Mouse (Mus musculus): ENCODE results near the gene Flcn.
"Not testable (repeated sequence)": the region's sequence is repeated elsewhere in the genome, so short reads cannot be mapped to it uniquely, and the experiment has no call there.

Flcn gene

GRCm38 (mm10) chr11:59809670-59810474, at the start of gene Flcn:
Flcn (minus strand) TSS chr11:59810016.
- DNase-seq: peak; percentile 86

DNA sequence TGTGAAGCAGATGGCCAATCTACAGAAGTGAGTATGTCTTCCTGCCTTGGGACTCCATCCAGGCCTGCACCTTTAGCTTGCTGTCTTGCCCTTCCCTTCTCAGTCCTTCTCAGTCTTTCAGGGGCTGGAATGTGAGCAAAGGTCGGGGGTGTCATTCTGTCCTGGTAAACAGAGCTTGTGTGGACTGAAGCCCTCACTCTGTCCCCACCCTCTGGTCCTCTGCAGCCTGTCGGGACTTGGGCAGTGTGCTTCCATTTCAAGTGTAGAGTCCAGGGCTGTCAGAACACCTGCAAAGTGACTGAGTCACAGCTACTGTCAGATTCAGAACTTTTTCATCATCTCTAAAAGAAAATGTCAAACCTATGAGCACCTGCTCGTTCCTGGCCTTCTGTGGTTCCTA, 43.0 kb upstream of the Flcn start:
- DNase-seq: no peak

GRCm38 (mm10) chr11:59847891-59848884, 38.4 kb upstream of the Flcn start:
- DNase-seq: peak; percentile 78

- DNase-seq: peak; percentile 77
Observed at GRCm38 (mm10) chr11:59847131-59847530, 37.3 kb upstream of the Flcn start.

- DNase-seq: no peak
Observed at GRCm38 (mm10) chr11:59846311-59846710, 36.5 kb upstream of the Flcn start.

DNA sequence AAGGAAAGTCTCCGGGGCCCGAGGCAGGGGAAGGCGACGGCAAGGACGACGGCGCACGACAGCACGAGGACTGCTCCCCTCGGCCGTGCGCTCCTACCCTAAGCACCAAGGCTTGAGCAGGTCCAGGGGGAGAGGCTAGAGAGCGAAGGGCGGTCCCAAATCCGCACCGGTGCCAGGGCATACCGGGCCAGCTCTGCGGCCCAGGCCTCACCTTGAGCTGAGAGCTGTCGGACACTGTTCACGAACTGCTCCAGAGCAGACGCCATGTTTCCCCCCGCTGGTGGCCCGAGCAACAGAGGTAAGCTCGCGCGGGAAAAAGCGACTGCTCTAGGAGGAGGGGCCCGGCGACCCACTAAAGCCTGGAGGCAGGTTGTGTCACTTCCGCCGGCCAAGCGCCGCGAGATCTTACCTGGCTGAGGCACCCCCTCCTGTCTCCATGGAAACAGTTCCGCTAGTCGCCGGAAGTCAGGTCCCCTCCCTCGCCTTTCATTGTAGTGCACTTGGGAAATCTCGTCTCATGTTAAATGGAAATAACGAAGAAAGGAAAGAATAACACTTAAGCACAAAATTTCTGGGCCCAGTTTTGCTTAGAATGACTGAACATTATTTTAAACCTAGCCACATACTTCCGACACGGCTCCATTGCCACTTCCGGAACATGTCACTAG, 29.8 kb upstream of the Flcn start, which contains the start of gene Cops3:
Cops3 (minus strand) TSS at position 380 of the 668 bp plus-strand sequence.
- DNase-seq: peak; percentile 94

GRCm38 (mm10) chr11:59839008-59839458, 29.2 kb upstream of the Flcn start, which contains the start of gene Nt5m:
Nt5m (plus strand) TSS chr11:59839447.
- DNase-seq: peak; percentile 95

GRCm38 (mm10) chr11:59838426-59838825, 28.6 kb upstream of the Flcn start:
- no peak for DNase-seq

DNA sequence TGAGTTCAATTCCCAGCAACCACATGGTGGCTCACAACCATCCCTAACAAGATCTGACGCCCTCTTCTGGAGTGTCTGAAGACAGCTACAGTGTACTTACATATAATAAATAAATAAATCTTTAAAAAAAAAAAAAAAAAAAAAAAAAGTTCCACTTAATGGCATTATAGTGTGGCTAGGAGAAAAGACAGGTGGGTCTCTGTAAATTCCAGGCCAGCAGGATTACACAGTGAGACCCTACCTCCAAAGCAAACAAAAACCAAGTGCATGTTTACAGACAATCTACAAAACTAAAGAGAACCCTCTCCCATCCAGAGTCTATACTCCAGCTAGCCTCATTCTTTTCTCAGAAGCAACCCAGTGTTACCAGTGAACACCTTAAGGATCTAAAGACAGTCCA, 28.0 kb upstream of the Flcn start:
- not testable (repeated sequence) for DNase-seq

GRCm38 (mm10) chr11:59821625-59822024, 11.8 kb upstream of the Flcn start:
- no peak for DNase-seq

- DNase-seq: no peak
Observed at GRCm38 (mm10) chr11:59817916-59818315, 8.1 kb upstream of the Flcn start.

DNA sequence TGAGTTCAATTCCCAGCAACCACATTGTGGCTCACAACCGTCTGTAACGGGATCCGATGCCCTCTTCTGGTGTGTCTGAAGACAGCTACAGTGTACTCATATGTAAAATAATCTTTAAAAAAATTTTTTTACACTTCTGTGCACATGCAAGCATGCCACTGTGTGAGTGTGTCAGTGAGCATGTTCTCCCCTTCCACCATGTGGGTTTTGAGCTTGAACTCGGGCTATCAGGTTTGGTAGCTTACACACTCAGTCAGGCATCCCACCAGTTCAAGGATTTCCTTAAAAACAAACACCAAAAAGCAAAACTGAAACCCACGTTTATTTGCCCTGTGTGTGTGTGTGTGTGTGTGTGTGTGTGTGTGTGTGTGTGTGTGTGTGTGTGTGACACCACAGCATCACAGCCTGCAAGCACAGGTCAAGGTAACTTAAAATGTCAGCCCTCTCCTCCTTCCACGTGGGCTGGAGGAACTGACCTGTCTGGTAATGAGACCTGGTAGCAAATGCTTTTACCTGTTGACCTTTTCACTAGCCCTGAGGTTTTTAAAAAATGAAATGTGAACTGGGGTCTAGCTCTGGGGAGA, 5.8 kb upstream of the Flcn start:
- DNase-seq: no peak

DNA sequence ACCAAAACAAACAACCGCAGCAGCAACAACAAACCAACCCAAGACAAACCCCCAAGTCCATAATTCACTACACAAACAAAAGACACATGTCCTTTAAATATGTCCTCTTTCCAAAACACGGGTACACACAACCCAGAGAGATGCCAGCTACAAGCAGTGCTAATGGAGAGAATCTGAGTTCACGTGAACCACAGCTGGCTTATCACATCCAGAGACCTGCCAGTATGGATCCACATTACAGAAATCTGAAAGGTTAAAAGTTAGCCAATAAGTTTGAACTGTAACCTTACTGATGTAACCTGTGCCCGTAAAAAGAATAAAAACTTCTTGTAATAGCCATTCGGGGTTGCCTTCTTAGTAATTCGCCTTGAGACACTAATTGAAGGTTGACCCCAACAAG, 5.1 kb upstream of the Flcn start:
- no peak for DNase-seq

GRCm38 (mm10) chr11:59814311-59814710, 4.5 kb upstream of the Flcn start:
- no peak for DNase-seq

DNA sequence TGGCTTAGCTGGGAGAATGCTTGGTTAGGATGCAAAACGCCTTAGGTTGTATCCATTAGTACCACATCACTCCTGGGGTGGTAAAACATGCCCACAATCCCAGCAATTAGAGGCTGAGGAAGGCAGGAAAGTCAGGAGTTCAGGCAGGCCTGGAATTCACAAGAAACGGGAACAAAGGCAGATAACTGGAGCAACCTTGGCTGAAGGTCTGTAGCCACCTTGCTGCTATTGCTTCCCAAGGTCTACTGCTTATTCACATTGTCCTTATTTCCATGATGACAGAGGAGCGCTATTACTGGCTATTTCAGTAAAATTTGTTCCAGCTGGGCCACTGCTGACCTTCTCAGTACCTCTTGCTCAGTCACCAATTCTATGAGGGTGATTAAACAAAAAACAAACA, 3.5 kb upstream of the Flcn start:
- no peak for DNase-seq

DNA sequence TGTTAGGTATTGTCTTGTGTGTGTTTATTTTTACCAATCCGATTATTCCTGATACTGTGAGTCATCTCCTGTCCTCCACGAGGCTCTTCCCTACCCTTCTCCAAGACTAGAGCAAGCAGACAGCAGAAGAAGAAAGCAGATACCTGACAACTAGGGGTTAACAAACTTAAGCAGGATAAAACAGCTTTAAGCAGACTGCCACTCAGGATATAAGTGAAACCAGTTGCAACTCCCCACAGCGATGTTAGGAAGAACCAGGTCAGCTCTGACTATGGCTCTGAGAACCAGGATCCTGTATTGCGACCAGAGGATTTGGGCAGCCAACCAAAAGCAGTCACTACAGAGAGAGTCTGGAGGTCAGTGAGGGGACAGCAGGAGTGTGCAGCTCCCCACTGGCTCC, 1.4 kb upstream of the Flcn start:
- DNase-seq: no peak

DNA sequence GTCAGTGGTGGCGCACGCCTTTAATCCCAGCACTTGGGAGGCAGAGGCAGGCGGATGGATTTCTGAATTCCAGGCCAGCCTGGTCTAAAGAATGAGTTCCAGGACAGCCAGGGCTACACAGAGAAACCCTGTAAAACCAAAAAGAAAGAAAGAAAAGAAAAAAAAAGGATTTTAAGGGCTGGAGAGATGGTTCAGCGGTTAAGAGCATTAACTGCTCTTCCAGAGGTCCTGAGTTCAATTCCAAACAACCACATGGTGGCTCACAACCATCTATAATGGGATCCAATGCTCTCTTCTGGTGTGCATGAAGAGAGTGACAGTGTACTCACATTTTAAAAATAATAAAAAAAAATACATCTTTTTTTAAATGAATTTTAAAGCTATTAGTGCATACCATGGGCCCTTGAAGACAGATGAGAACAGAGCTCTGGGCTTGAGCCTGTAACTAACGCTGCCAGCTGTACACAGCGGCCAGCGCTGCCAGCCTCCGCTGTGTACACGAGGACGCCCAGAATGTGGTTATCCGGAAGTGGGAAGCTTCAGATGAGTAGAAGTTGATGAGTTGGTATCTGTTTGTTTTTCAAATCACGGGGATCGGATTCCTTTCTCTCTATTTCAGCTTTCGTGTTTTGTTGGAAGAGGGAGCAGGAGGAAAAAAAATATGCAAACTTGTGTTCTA, 803 bp upstream of the Flcn start:
- DNase-seq: no peak

DNA sequence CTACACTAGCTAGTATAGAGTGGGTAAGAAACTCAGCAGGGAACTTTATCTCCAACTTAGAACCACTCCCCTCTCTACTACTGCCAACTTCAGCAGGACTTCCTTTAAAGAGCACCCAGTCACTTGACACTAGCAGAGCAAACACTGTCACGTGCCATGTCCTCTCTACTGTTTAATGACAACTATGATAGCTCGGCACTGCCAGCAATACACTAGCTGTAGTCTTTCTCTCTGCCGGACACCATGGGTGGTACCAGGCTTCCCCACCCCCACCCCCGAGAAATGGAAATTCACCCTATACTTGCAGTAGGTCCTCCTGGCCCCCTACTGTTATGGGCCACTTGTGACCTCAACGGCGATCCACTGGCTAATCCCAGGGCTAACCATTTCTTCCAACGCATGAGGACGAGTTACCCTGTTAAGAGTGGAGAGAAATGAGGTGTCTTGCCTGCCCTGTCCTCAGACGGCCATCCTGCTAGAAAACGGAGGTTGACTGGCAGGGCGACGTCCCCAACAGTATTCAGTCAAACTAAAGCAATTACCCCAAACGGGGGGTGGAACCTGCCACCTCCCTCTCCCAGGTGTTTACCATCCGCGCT, 646 bp downstream of the Flcn start:
- no peak for DNase-seq

DNA sequence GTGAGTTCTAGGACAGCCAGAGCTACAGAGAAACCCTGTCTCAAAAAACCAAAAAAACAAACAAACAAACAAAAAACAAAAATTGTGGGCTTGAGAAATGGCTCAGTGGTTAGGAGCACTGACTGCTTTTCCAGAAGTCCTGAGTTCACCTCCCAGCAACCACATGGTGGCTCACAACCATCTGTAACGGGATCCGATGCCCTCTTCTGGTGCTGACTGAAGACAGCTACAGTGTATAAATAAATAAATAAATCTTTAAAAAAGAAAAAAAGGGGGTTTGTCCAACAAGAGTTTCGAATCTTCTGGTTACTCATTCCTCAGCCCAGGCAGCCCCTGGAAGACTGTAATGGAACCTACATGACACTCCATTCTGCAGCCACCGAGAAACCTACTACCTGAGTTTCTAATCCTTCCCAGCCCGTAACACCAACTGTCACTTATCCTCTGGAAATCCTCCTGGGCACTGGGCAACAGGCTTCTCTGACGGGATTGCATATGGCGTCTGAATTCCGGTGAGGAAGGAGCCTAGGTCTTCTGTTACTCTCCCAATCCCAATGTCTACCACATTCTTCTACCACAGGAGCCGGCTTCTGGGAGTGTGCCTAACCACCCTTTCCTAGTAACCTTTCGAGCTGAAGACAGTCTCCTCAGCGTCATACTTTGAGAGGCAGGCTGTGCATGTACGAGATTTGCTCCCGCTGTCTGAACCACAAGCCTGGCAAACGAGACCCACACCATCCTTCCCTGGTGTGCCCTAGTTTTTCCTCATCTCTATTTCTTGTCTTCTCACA, 1.5 kb downstream of the Flcn start:
- DNase-seq: no peak

GRCm38 (mm10) chr11:59805656-59806055, 4.2 kb downstream of the Flcn start:
- no peak for DNase-seq

- no peak for DNase-seq
Observed at GRCm38 (mm10) chr11:59805256-59805655, 4.6 kb downstream of the Flcn start.

Data from thymus, postnatal 4 days (tissue).